Mouse (Mus musculus) adrenal gland, postnatal 36 days (tissue): ENCODE measurements at regions not wholly inside any gene's neighbourhood (a gene's known extent, or its start where the extent isn't known, plus 50 kb on each side); places are given as distances from the start of the nearest gene placed in this dataset.
A peak's percentile ranks its signal among the peaks of the same experiment; 100 is the strongest.

Experiments
- DNase-seq, 2 experiments: peaks; one replicate each; pipeline ENCODE4 v3.0.0; 2021; ENCODE audit warnings: mixed read lengths in 1 of 2

- DNase-seq, result peak; percentile 37 to 45
Measured at GRCm38 (mm10) chr1:113109706-113110105, 1245.0 kb upstream of the Dsel start.

GRCm38 (mm10) chr1:113096086-113096485 lies 1231.4 kb upstream of the Dsel start:
- DNase-seq, result no peak

- DNase-seq, result no peak
Measured at GRCm38 (mm10) chr1:113089466-113089865, 1224.7 kb upstream of the Dsel start.
